Mouse (Mus musculus): ENCODE data around the gene Ddx10. TPM values are rescaled to one million over a fixed set of nuclear protein-coding genes. Genes with fewer than 3 reads are reported as not detected.
"Not testable (repeated sequence)": the region's sequence is repeated elsewhere in the genome, so short reads cannot be mapped to it uniquely, and the experiment has no call there.

The Ddx10 gene
- polyA plus RNA-seq, 1 experiment from 2014 or later, result 25.5 TPM

GRCm38 (mm10) chr9:53264387-53264786 lies 16.5 kb upstream of the Ddx10 start:
- Histone ChIP-seq H3K9me3 (no peaks in the 10 kb centered on the region), H3K4me1 (0 out of 2 replicates have a peak, but pooled peaks cover 3% of the 10 kb centered on the region), H3K27ac (peak overlapping the region; percentile 42), H3K4me3 (no peak overlapping the region), H3K27me3 (ENCODE audit: insufficient read depth, poor library complexity, severe bottlenecking) (no peaks in the 10 kb centered on the region), H3K36me3 (no peaks in the 10 kb centered on the region)
- no peak for DNase-seq (ENCODE audit: low spot score)
- whole genome bisulfite sequencing, result 49% methylated on average over 4 of the region's 4 CpGs

DNA sequence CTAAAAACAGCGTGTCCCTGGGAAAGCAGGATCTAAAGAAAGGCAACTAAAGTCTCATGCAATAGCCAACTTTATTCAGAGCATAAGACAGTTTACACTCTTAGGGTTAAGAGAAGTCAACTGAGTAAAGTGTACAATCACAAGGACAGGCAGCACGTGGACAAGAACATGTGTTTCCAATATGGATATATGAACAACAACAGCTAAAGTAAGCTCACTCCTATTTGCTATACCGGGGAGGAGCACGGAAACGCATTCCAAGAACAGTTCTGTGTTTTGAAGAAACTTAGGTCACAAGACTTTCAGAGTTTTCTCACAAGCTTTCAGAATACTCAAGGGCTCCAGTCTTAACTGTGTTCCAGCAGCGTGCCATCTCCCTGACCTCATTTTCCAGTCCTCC lies 10.3 kb upstream of the Ddx10 start:
- Histone ChIP-seq H3K9me3 (no peaks in the 10 kb centered on the region), H3K27ac (no peak overlapping the region), H3K27me3 (ENCODE audit: insufficient read depth, poor library complexity, severe bottlenecking) (no peaks in the 10 kb centered on the region), H3K36me3 (no peaks in the 10 kb centered on the region), H3K4me3 (no peak overlapping the region), H3K4me1 (peaks cover 6% of the 10 kb centered on the region; the same call in 1 of the 2 replicates)
- DNase-seq (ENCODE audit: low spot score), result no peak
- 43% methylated on average over 6 of the region's 6 CpGs for whole genome bisulfite sequencing

DNA sequence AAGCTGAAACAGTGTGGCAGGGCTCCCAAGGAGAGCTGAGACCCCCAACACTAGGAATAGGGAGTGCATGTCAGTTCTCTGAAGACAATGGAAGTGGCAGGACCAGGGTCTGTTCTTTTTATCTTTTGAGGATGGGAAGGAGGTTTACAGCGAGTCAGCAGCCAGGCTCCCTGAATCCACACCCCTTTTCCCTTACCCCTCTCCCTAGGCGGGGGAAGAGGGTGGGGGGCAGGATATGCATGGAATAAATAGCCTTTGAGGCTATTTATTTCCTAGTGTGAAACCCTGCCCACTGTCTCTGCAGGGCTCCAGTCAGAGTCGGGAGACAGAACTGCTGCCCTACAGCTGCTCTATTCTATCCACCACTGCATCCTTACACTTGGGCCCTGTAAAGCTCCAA lies 9.9 kb upstream of the Ddx10 start:
- 3% methylated on average over 3 of the region's 3 CpGs for WGBS
- Histone ChIP-seq H3K27ac (no peak overlapping the region), H3K9me3 (no peaks in the 10 kb centered on the region), H3K36me3 (no peaks in the 10 kb centered on the region), H3K4me3 (no peak overlapping the region), H3K27me3 (ENCODE audit: insufficient read depth, poor library complexity, severe bottlenecking) (no peaks in the 10 kb centered on the region), H3K4me1 (peaks cover 6% of the 10 kb centered on the region; the same call in 1 of the 2 replicates)
- no peak for DNase-seq (ENCODE audit: low spot score)

DNA sequence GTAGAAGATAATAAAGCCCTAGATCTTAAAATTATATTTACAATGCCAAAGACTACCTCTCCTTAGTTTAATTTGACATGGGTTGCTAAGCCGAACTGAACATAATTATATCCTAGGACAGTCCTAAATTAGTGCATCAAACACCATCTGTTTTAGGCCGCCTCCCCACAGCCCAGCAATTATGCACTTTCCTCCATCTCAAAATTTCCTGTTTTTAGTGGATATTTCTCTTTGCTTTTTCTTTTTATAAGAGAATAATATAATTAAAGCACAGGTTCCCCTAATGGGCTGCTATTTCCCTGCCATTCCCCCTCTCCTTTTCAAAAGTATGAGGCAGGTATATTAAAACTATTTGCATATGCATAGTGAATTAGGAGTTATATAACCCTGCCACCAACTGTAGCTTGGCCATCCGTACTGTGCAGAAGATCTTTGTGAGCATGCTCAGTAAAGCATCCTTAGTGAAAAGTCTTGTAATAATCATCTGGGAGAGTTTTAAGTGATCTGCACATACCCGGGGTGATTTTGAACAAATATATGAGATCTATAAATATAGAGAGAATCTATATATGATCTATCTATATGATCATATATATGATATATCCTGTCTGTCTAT lies 8.9 kb upstream of the Ddx10 start:
- no peaks in the 10 kb centered on the region for H3K9me3 ChIP-seq
- DNase-seq (ENCODE audit: low spot score), result no peak
- H3K27me3 ChIP-seq (ENCODE audit: insufficient read depth, poor library complexity, severe bottlenecking), result no peaks in the 10 kb centered on the region
- no peaks in the 10 kb centered on the region for H3K36me3 ChIP-seq
- WGBS, result 80% methylated on average over 4 of the region's 4 CpGs
- no peak overlapping the region for H3K27ac ChIP-seq
- peaks cover 6% of the 10 kb centered on the region; the same call in 1 of the 2 replicates for H3K4me1 ChIP-seq
- H3K4me3 ChIP-seq, result no peak overlapping the region

- WGBS, result 14% methylated on average over 4 of the region's 4 CpGs
- DNase-seq (ENCODE audit: low spot score), result no peak
- Histone ChIP-seq H3K27ac (no peak overlapping the region), H3K36me3 (no peaks in the 10 kb centered on the region), H3K9me3 (no peaks in the 10 kb centered on the region), H3K4me3 (no peak overlapping the region), H3K27me3 (ENCODE audit: insufficient read depth, poor library complexity, severe bottlenecking) (no peaks in the 10 kb centered on the region), H3K4me1 (peaks cover 6% of the 10 kb centered on the region; the same call in 1 of the 2 replicates)
Observed at GRCm38 (mm10) chr9:53254368-53254767, 6.5 kb upstream of the Ddx10 start.

- Histone ChIP-seq H3K4me1 (peaks cover 15% of the 10 kb centered on the region), H3K9me3 (no peaks in the 10 kb centered on the region), H3K36me3 (no peaks in the 10 kb centered on the region), H3K27ac (peak overlapping the region; percentile 78), H3K27me3 (ENCODE audit: insufficient read depth, poor library complexity, severe bottlenecking) (no peaks in the 10 kb centered on the region), H3K4me3 (peak overlapping the region; percentile 78)
- WGBS, result under 1% methylated on average over 23 of the region's 23 CpGs
- DNase-seq (ENCODE audit: low spot score), result no peak
Observed at GRCm38 (mm10) chr9:53247516-53247915, 337 bp downstream of the Ddx10 start.

GRCm38 (mm10) chr9:53218181-53218580 lies 29.7 kb downstream of the Ddx10 start:
- 82% methylated on average over 2 of the region's 2 CpGs for WGBS
- no peaks in the 10 kb centered on the region for H3K27me3 ChIP-seq (ENCODE audit: insufficient read depth, poor library complexity, severe bottlenecking)
- DNase-seq (ENCODE audit: low spot score), result no peak
- H3K36me3 ChIP-seq, result 0 out of 2 replicates have a peak, but pooled peaks cover 2% of the 10 kb centered on the region
- no peaks in the 10 kb centered on the region for H3K4me1 ChIP-seq
- H3K4me3 ChIP-seq, result no peak overlapping the region
- no peaks in the 10 kb centered on the region for H3K9me3 ChIP-seq
- no peak overlapping the region for H3K27ac ChIP-seq

DNA sequence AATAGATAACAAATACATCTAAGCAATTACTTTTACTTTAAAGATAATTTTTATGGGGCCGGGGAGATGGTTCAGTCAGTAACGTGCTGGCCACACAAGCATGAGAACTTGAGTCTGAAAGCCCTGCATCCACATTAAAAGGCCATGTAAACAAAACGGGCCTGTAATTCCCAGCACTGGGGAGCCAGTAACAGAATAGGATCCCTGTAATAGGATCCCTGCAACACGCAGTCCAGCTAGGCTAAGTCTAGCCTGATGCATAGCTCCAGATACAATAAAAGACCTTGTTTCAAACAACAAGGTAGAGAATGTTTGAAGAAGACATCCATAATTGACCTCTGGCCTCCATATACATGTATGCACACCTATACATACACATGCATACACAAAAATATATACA lies 39.6 kb downstream of the Ddx10 start:
- Histone ChIP-seq H3K4me1 (no peaks in the 10 kb centered on the region), H3K4me3 (no peak overlapping the region), H3K36me3 (peaks cover 12% of the 10 kb centered on the region), H3K27me3 (ENCODE audit: insufficient read depth, poor library complexity, severe bottlenecking) (no peaks in the 10 kb centered on the region), H3K9me3 (no peaks in the 10 kb centered on the region), H3K27ac (no peak overlapping the region)
- 86% methylated on average over 4 of the region's 4 CpGs for WGBS
- no peak for DNase-seq (ENCODE audit: low spot score)

- no peak for DNase-seq (ENCODE audit: low spot score)
- 84% methylated on average over 2 of the region's 2 CpGs for WGBS
Observed at GRCm38 (mm10) chr9:53174590-53174989, 73.3 kb downstream of the Ddx10 start.

DNA sequence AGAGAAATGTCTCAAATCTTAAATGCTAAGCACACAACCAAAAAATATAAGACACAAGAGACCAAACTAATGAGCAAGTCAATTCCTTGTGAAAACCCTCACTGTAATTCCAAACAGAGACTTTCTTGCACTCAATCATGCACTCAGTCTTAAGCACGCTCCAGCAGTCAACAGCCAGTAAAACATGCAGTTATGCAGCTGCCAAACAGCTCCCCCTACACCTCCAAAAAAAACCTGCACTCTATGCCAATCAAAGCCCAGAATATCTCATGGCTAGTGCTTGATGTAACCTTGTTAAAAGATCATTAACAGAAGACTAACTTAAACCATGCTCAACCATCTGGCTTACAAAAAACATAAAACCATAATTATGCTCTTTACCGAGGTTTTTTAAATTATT lies 74.6 kb downstream of the Ddx10 start:
- no peak for DNase-seq (ENCODE audit: low spot score)
- Histone ChIP-seq H3K36me3 (no peaks in the 10 kb centered on the region), H3K27me3 (ENCODE audit: insufficient read depth, poor library complexity, severe bottlenecking) (no peaks in the 10 kb centered on the region), H3K4me1 (no peaks in the 10 kb centered on the region), H3K27ac (no peak overlapping the region), H3K4me3 (no peak overlapping the region), H3K9me3 (no peaks in the 10 kb centered on the region)
- WGBS, result 49% methylated on average over 2 of the region's 2 CpGs

More at GRCm38 (mm10) chr9:53174590-53174989, 73.3 kb downstream of the Ddx10 start:
- no peaks in the 10 kb centered on the region for H3K27me3 ChIP-seq (ENCODE audit: insufficient read depth, poor library complexity, severe bottlenecking)
- no peak overlapping the region for H3K4me3 ChIP-seq
- no peaks in the 10 kb centered on the region for H3K36me3 ChIP-seq
- H3K27ac ChIP-seq, result no peak overlapping the region
- H3K9me3 ChIP-seq, result no peaks in the 10 kb centered on the region
- no peaks in the 10 kb centered on the region for H3K4me1 ChIP-seq

GRCm38 (mm10) chr9:53144266-53144665 lies 103.6 kb downstream of the Ddx10 start:
- no peak for DNase-seq (ENCODE audit: low spot score)
- WGBS, result 34% methylated on average over 4 of the region's 4 CpGs

GRCm38 (mm10) chr9:53143508-53143907 lies 104.3 kb downstream of the Ddx10 start:
- no peaks in the 10 kb centered on the region for H3K27me3 ChIP-seq (ENCODE audit: insufficient read depth, poor library complexity, severe bottlenecking)
- H3K9me3 ChIP-seq, result no peaks in the 10 kb centered on the region
- no peak overlapping the region for H3K4me3 ChIP-seq
- no peaks in the 10 kb centered on the region for H3K36me3 ChIP-seq
- no peak for DNase-seq (ENCODE audit: low spot score)
- H3K4me1 ChIP-seq, result no peaks in the 10 kb centered on the region
- H3K27ac ChIP-seq, result no peak overlapping the region
- WGBS, result 83% methylated on average over 2 of the region's 2 CpGs

More at GRCm38 (mm10) chr9:53144266-53144665, 103.6 kb downstream of the Ddx10 start:
- H3K4me3 ChIP-seq, result no peak overlapping the region
- no peak overlapping the region for H3K27ac ChIP-seq
- no peaks in the 10 kb centered on the region for H3K4me1 ChIP-seq
- no peaks in the 10 kb centered on the region for H3K36me3 ChIP-seq
- H3K9me3 ChIP-seq, result no peaks in the 10 kb centered on the region
- no peaks in the 10 kb centered on the region for H3K27me3 ChIP-seq (ENCODE audit: insufficient read depth, poor library complexity, severe bottlenecking)

DNA sequence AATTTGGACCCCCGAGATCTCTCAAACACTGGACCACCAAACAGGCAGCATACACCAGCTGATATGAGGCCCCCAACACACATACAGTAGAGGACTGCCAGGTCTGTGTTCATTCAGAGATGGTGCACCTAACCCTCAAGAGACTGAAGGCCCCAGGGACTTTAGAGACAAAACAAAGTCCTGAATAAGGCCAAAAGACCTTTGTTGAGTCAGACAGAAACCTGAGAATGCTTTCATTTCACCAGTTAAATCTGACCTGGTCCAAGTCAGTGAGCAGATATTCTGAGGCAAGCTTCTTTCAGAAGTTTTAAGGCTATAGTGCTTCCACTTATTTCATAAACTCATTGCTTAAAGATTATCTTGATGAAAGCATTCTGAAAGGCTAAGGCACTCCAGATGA lies 105.4 kb downstream of the Ddx10 start:
- not testable (repeated sequence) for H3K36me3 ChIP-seq; H3K4me3 ChIP-seq; H3K4me1 ChIP-seq; H3K27ac ChIP-seq; H3K9me3 ChIP-seq; H3K27me3 ChIP-seq (ENCODE audit: insufficient read depth, poor library complexity, severe bottlenecking); DNase-seq (ENCODE audit: low spot score)
- WGBS, result 93% methylated on average over 1 of the region's 1 CpGs
